In the genomic region with DNA sequence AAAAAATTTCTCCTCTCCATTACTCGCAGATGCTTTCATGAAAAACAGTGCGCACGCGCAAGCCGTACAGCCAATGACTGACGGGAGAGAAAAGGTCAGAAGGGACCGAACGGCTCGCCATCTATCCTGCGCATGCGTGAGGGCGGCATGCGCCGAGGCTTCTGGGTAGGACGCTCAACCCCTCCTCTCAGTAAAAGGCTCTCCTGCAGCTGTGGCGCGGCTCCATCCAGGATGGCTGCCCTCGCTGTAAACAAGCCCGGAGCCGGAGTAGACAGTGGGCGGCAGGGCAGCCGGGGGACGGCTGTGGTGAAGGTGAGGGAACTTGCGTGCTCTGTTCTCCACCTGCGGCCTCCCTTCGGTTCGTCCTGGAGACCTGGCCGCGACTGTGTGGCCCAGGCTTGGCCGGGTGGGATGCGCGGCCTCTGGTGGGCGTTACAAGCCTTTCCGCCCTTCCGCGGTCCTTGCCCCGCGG, we compare ENCODE assay signal across 8 mouse cellular contexts. TPM values are rescaled to one million over a fixed set of nuclear protein-coding genes. Genes with fewer than 3 reads are reported as not detected.
DNase-seq lines count a peak whose midpoint lies in the region; ATAC-seq and TF ChIP-seq lines count a peak whose summit lies in the region.

Gene Trim23 (plus strand): TSS at position 148 of the 472 bp plus-strand sequence.

- peak within 1 kb of the TSS; percentile 71 for H3K4me2 ChIP-seq in heart, embryonic 12.5 days
- peak within 1 kb of the TSS; percentile 81 for H3K4me2 ChIP-seq in kidney, postnatal 0 days (ENCODE audit: low read length)
- peak within 1 kb of the TSS; percentile 80 for H3K4me2 ChIP-seq in liver, embryonic 11.5 days
- peak within 1 kb of the TSS; percentile 69 for H3K4me2 ChIP-seq in stomach, embryonic 14.5 days (replicated peaks; ENCODE audit: low read depth, low read length)

- no peaks in the 10 kb centered on the region for H3K9me3 ChIP-seq in heart, embryonic 12.5 days (replicated peaks)
- no peaks in the 10 kb centered on the region for H3K9me3 ChIP-seq in kidney, postnatal 0 days (replicated peaks; ENCODE audit: low read length)
- no peaks in the 10 kb centered on the region for H3K9me3 ChIP-seq in liver, embryonic 11.5 days (ENCODE audit: control insufficient read depth, low read length)
- H3K9me3 ChIP-seq in stomach, embryonic 14.5 days (ENCODE audit: control insufficient read depth, low read depth, low read length), result no peaks in the 10 kb centered on the region

- TF ChIP-seq CTCF in kidney, postnatal 0 days (IDR thresholded peaks at IDR 0.05; ENCODE audit: low read depth), result peak; percentile 59

- H3K27ac ChIP-seq in heart, embryonic 12.5 days (ENCODE audit: poor library complexity, severe bottlenecking), result peak within 1 kb of the TSS; percentile 82
- peak within 1 kb of the TSS; percentile 89 for H3K27ac ChIP-seq in kidney, postnatal 0 days
- H3K27ac ChIP-seq in liver, embryonic 11.5 days (ENCODE audit: low read depth, low read length), result peak within 1 kb of the TSS; percentile 83
- H3K27ac ChIP-seq in stomach, embryonic 14.5 days (ENCODE audit: low read length), result peak within 1 kb of the TSS; percentile 85

- H3K4me1 ChIP-seq in heart, embryonic 12.5 days (replicated peaks), result peaks cover 5% of the 10 kb centered on the region
- H3K4me1 ChIP-seq in kidney, postnatal 0 days (replicated peaks; ENCODE audit: insufficient read depth, low read length), result peaks cover 3% of the 10 kb centered on the region
- H3K4me1 ChIP-seq in liver, embryonic 11.5 days (replicated peaks; ENCODE audit: control insufficient read depth, insufficient read depth, low read length), result peaks cover 9% of the 10 kb centered on the region; the same call in 1 of the 2 replicates
- peaks cover 8% of the 10 kb centered on the region; the same call in 1 of the 2 replicates for H3K4me1 ChIP-seq in stomach, embryonic 14.5 days (ENCODE audit: control insufficient read depth, insufficient read depth, low read length)

- peak; percentile 89 for ATAC-seq in erythroid progenitor cell, adult 5-6 weeks (replicated peaks; ENCODE audit: low FRiP score, poor library complexity, severe bottlenecking)
- ATAC-seq in heart, embryonic 12.5 days (ENCODE audit: insufficient number of reproducible peaks, low FRiP score), result peak; percentile 100
- ATAC-seq in kidney, postnatal 0 days (replicated peaks; ENCODE audit: low FRiP score, low read depth), result peak; percentile 98
- ATAC-seq in liver, embryonic 11.5 days (replicated peaks; ENCODE audit: low FRiP score), result peak; percentile 97
- peak; percentile 98 for ATAC-seq in stomach, embryonic 14.5 days (ENCODE audit: insufficient number of reproducible peaks, insufficient read depth, low FRiP score, low read depth)

- peak within 1 kb of the TSS; percentile 91 for H3K9ac ChIP-seq in heart, embryonic 12.5 days
- H3K9ac ChIP-seq in kidney, postnatal 0 days (ENCODE audit: low read depth, low read length), result peak within 1 kb of the TSS; percentile 78
- H3K9ac ChIP-seq in liver, embryonic 11.5 days (ENCODE audit: low read depth, low read length), result peak within 1 kb of the TSS; percentile 82
- peak within 1 kb of the TSS; percentile 60 for H3K9ac ChIP-seq in stomach, embryonic 14.5 days (replicated peaks; ENCODE audit: low read depth, low read length)

- under 1% methylated on average over 38 of the region's 38 CpGs for WGBS in heart, embryonic 12.5 days
- WGBS in kidney, postnatal 0 days, result under 1% methylated on average over 38 of the region's 38 CpGs
- WGBS in liver, embryonic 11.5 days, result under 1% methylated on average over 38 of the region's 38 CpGs
- WGBS in stomach, embryonic 14.5 days, result under 1% methylated on average over 38 of the region's 38 CpGs

- peak; percentile 99 for DNase-seq in CD4-positive helper T cell, adult 2 months (ENCODE audit: low read depth, low spot score)
- DNase-seq in brain, embryonic 18.5 days (ENCODE audit: low read depth, low spot score), result peak; percentile 96
- peak; percentile 100 for DNase-seq in kidney, postnatal 0 days (ENCODE audit: low spot score)
- DNase-seq in liver, embryonic 11.5 days (ENCODE audit: low spot score), result peak; percentile 89
- DNase-seq in naive thymus-derived CD4-positive, alpha-beta T cell, adult 2 months (ENCODE audit: low read depth), result peak; percentile 98

- H3K4me3 ChIP-seq in heart, embryonic 12.5 days, result peak within 1 kb of the TSS; percentile 72
- peak within 1 kb of the TSS; percentile 78 for H3K4me3 ChIP-seq in kidney, postnatal 0 days (replicated peaks; ENCODE audit: low read depth, low read length)
- peak within 1 kb of the TSS; percentile 72 for H3K4me3 ChIP-seq in liver, embryonic 11.5 days (ENCODE audit: low read depth, low read length)
- peak within 1 kb of the TSS; percentile 83 for H3K4me3 ChIP-seq in stomach, embryonic 14.5 days (ENCODE audit: low read depth, low read length)

- no peaks in the 10 kb centered on the region for H3K27me3 ChIP-seq in heart, embryonic 12.5 days (replicated peaks)
- H3K27me3 ChIP-seq in kidney, postnatal 0 days (ENCODE audit: insufficient read depth, low read length), result no peaks in the 10 kb centered on the region
- H3K27me3 ChIP-seq in liver, embryonic 11.5 days (replicated peaks; ENCODE audit: control insufficient read depth, insufficient read depth, low read length), result no peaks in the 10 kb centered on the region
- H3K27me3 ChIP-seq in stomach, embryonic 14.5 days (ENCODE audit: control insufficient read depth, insufficient read depth, low read length), result no peaks in the 10 kb centered on the region

- H3K36me3 ChIP-seq in heart, embryonic 12.5 days, result peaks cover 15% of the 10 kb centered on the region; the same call in 1 of the 2 replicates
- H3K36me3 ChIP-seq in kidney, postnatal 0 days (ENCODE audit: insufficient read depth, low read length), result 0 out of 2 replicates have a peak, but pooled peaks cover 5% of the 10 kb centered on the region
- H3K36me3 ChIP-seq in liver, embryonic 11.5 days (ENCODE audit: control insufficient read depth, insufficient read depth, low read length), result peaks cover 2% of the 10 kb centered on the region; the same call in 1 of the 2 replicates
- peaks cover 11% of the 10 kb centered on the region for H3K36me3 ChIP-seq in stomach, embryonic 14.5 days (ENCODE audit: control insufficient read depth, insufficient read depth, low read length)

RNA-seq across cellular contexts. Expression of gene Trim23, which starts in this region (rescaled TPM):
- total RNA-seq in erythroid progenitor cell, adult 5-6 weeks (2015; ENCODE audit: low replicate concordance), result 21.3 and 22.2 TPM in 2 replicates
- 28.4 and 50.7 TPM in 2 replicates for total RNA-seq in erythroid progenitor cell, adult 5-6 weeks (2017; ENCODE audit: low replicate concordance)
- polyA plus RNA-seq in heart, embryonic 12.5 days (2016; fragmentation: Nextera tagmentation; extraction: Ambion mirVana), result 16.9 and 17.9 TPM in 2 replicates
- 16.6 and 18.1 TPM in 2 replicates for polyA plus RNA-seq in kidney, postnatal 0 days (2015; fragmentation: Nextera tagmentation; extraction: Ambion mirVana)
- 13.7 and 15.0 TPM in 2 replicates for polyA plus RNA-seq in liver, embryonic 11.5 days (2014; fragmentation: Nextera tagmentation; extraction: Ambion mirVana)
- polyA plus RNA-seq in stomach, embryonic 14.5 days (2014; fragmentation: Nextera tagmentation; extraction: Ambion mirVana), result 18.9 and 19.3 TPM in 2 replicates

Comparison
In these comparisons a context has a peak if more than half of its experiments do, and no peak if none do; other contexts are left out.
1. Peak in every context shown above with its lines: DNase-seq, ATAC-seq, H3K4me3 ChIP-seq and H3K27ac ChIP-seq.